Mouse (Mus musculus) lung, embryonic 14.5 days (tissue): ENCODE data around the gene Cd160. TPM values are rescaled to one million over a fixed set of nuclear protein-coding genes. Genes with fewer than 3 reads are reported as not detected.
A peak's percentile ranks its signal among the peaks of the same experiment; 100 is the strongest.

Experiments
- ATAC-seq: fragments of 200-750 bp; cut with Nextera tagmentation; 2 replicates; pipeline ENCODE4 v1.8.0; 2017; ENCODE audit warnings: mild to moderate bottlenecking, moderate TSS enrichment, moderate library complexity; ENCODE audit not compliant: insufficient read depth
- DNase-seq: peaks from one replicate; pipeline ENCODE4 v3.0.0-alpha.2; 2015
- H3K27ac ChIP-seq: fragments of 300-500 bp; sonication (generic); 2 replicates; pipeline ENCODE4 v1.5.1; 2014; ENCODE audit warnings: low read depth, mild to moderate bottlenecking, moderate library complexity
- H3K27me3 ChIP-seq: fragments of 300-500 bp; sonication (generic); 2 replicates; pipeline ENCODE4 v1.6.1; 2014; ENCODE audit warnings: low read length, control low read depth; ENCODE audit not compliant: insufficient read depth
- H3K36me3 ChIP-seq: fragments of 300-500 bp; sonication (generic); 2 replicates; pipeline ENCODE4 v1.6.1; 2014; ENCODE audit warnings: control low read depth; ENCODE audit not compliant: insufficient read depth
- H3K4me1 ChIP-seq: fragments of 300-500 bp; sonication (generic); 2 replicates; pipeline ENCODE4 v1.6.1; 2014; ENCODE audit warnings: antibody characterized with exemption, control low read depth; ENCODE audit not compliant: insufficient read depth
- H3K4me2 ChIP-seq: fragments of 300-500 bp; sonication (generic); 2 replicates; pipeline ENCODE4 v1.6.1; 2014; ENCODE audit warnings: mild to moderate bottlenecking
- H3K4me3 ChIP-seq: fragments of 300-500 bp; sonication (generic); 2 replicates; pipeline ENCODE4 v1.5.1; 2014; ENCODE audit warnings: low read depth, low read length
- H3K9ac ChIP-seq: fragments of 300-500 bp; sonication (generic); 2 replicates; pipeline ENCODE4 v1.6.1; 2014
- H3K9me3 ChIP-seq: fragments of 300-500 bp; sonication (generic); 2 replicates; pipeline ENCODE4 v1.6.1; 2016; ENCODE audit warnings: low read depth, low read length, control low read depth
- CTCF ChIP-seq: IDR thresholded peaks from 2 replicates; pipeline ENCODE4 v1.5.1; 2016; ENCODE audit warnings: antibody characterized with exemption, low read depth
- WGBS: fragments of 180-500 bp; shearing (Covaris S2); extraction: QIAGEN DNeasy Blood & Tissue Kit; methylation state at CpG from one replicate; pipeline ENCODE4 v1.1.7; 2014; 5-methylcytosine and 5-hydroxymethylcytosine counted together
- polyA plus RNA-seq: library from polyadenylated mRNA; unstranded; fragments of >200 nt; fragmentation: Nextera tagmentation; extraction: Ambion mirVana; gene quantifications from 2 replicates; pipeline ENCODE4 v1.2.1, GENCODE M21; 2014

The Cd160 gene
- polyA plus RNA-seq, 1 experiment from 2014 or later: 0.07 TPM

GRCm38 (mm10) chr3:96764528-96764927 is 64.6 kb downstream of the Cd160 start:
- H3K4me2 ChIP-seq: no peak overlapping the region
- no peak for TF ChIP-seq CTCF
- H3K27ac ChIP-seq: no peak overlapping the region
- ATAC-seq: no peak
- 76% methylated on average over 1 of the region's 1 CpGs for WGBS
- H3K36me3 ChIP-seq: no peaks in the 10 kb centered on the region
- DNase-seq: peak; percentile 9
- no peaks in the 10 kb centered on the region for H3K4me1 ChIP-seq
- no peak overlapping the region for H3K4me3 ChIP-seq
- no peaks in the 10 kb centered on the region for H3K9me3 ChIP-seq
- H3K27me3 ChIP-seq: no peaks in the 10 kb centered on the region
- no peak overlapping the region for H3K9ac ChIP-seq

GRCm38 (mm10) chr3:96759695-96760094 is 69.5 kb downstream of the Cd160 start:
- Histone ChIP-seq H3K4me3 (no peak overlapping the region), H3K9me3 (no peaks in the 10 kb centered on the region), H3K36me3 (peaks cover 6% of the 10 kb centered on the region; the same call in 1 of the 2 replicates), H3K4me1 (no peaks in the 10 kb centered on the region), H3K4me2 (no peak overlapping the region), H3K27me3 (no peaks in the 10 kb centered on the region), H3K27ac (no peak overlapping the region), H3K9ac (no peak overlapping the region)
- TF ChIP-seq CTCF: no peak
- WGBS: 88% methylated on average over 4 of the region's 4 CpGs
- ATAC-seq (no peak), DNase-seq (no peak)

GRCm38 (mm10) chr3:96757691-96758090 is 71.5 kb downstream of the Cd160 start:
- ATAC-seq: no peak
- no peak for DNase-seq
- no peaks in the 10 kb centered on the region for H3K27me3 ChIP-seq
- H3K36me3 ChIP-seq: peaks cover 6% of the 10 kb centered on the region; the same call in 1 of the 2 replicates
- H3K4me2 ChIP-seq: no peak overlapping the region
- no peak for TF ChIP-seq CTCF
- H3K9me3 ChIP-seq: no peaks in the 10 kb centered on the region
- no peak overlapping the region for H3K4me3 ChIP-seq
- no peak overlapping the region for H3K27ac ChIP-seq
- H3K4me1 ChIP-seq: no peaks in the 10 kb centered on the region
- no peak overlapping the region for H3K9ac ChIP-seq
- WGBS: 73% methylated on average over 7 of the region's 7 CpGs

- no peaks in the 10 kb centered on the region for H3K4me1 ChIP-seq
- ATAC-seq (no peak), DNase-seq (no peak)
- 86% methylated on average over 1 of the region's 1 CpGs for WGBS
- H3K4me3 ChIP-seq: no peak overlapping the region
- no peaks in the 10 kb centered on the region for H3K27me3 ChIP-seq
- H3K4me2 ChIP-seq: no peak overlapping the region
- TF ChIP-seq CTCF: no peak
- H3K9ac ChIP-seq: no peak overlapping the region
- H3K27ac ChIP-seq: no peak overlapping the region
- no peaks in the 10 kb centered on the region for H3K9me3 ChIP-seq
- peaks cover 6% of the 10 kb centered on the region; the same call in 1 of the 2 replicates for H3K36me3 ChIP-seq
Measured at GRCm38 (mm10) chr3:96755935-96756334, 73.2 kb downstream of the Cd160 start.

Other genes starting within 250 kb of the Cd160 start
- 17.8 and 22.9 TPM in 2 replicates for gene Polr3gl, start 235.2 kb downstream of the Cd160 start, polyA plus RNA-seq
- gene Ankrd34a, start 232.7 kb downstream of the Cd160 start, polyA plus RNA-seq: 2.0 and 2.5 TPM in 2 replicates
- 7.9 and 8.3 TPM in 2 replicates for gene Lix1l, start 228.2 kb downstream of the Cd160 start, polyA plus RNA-seq
- gene Rbm8a, start 199.4 kb downstream of the Cd160 start, polyA plus RNA-seq: 163 TPM in 2 replicates
- gene Pex11b, start 194.0 kb downstream of the Cd160 start, polyA plus RNA-seq: 55.8 and 56.5 TPM in 2 replicates
- gene Gm42957, start 193.9 kb downstream of the Cd160 start, polyA plus RNA-seq: 0.09 and 0.24 TPM in 2 replicates
- 0.70 and 1.2 TPM in 2 replicates for gene Itga10, start 183.8 kb downstream of the Cd160 start, polyA plus RNA-seq
- 0.12 and 0.15 TPM in 2 replicates for gene Ankrd35, start 159.2 kb downstream of the Cd160 start, polyA plus RNA-seq
- 44.0 and 49.1 TPM in 2 replicates for gene Pias3, start 133.0 kb downstream of the Cd160 start, polyA plus RNA-seq
- gene Nudt17, start 120.8 kb downstream of the Cd160 start, polyA plus RNA-seq: 7.1 and 8.2 TPM in 2 replicates
- 33.7 and 34.2 TPM in 2 replicates for gene Polr3c, start 101.7 kb downstream of the Cd160 start, polyA plus RNA-seq
- gene Rnf115, start 101.7 kb downstream of the Cd160 start, polyA plus RNA-seq: 53.7 and 54.2 TPM in 2 replicates
- 0.08 TPM in 1 of 2 replicates, not detected in the other for gene Pdzk1, start 67 bp downstream of the Cd160 start, polyA plus RNA-seq
- gene Gja5, start 75.3 kb upstream of the Cd160 start, polyA plus RNA-seq: 6.3 and 6.4 TPM in 2 replicates
- 35.4 and 43.6 TPM in 2 replicates for gene Gpr89, start 76.0 kb upstream of the Cd160 start, polyA plus RNA-seq
- gene Gja8, start 96.7 kb upstream of the Cd160 start, polyA plus RNA-seq: not detected in 2 replicates